Mouse (Mus musculus): ENCODE measurements around the gene Pin1rt1. TPM values are rescaled to one million over a fixed set of nuclear protein-coding genes. Genes with fewer than 3 reads are reported as not detected.

The Pin1rt1 gene
- polyA plus RNA-seq, 1 experiment from 2014 or later, result 0.24 TPM

GRCm38 (mm10) chr2:104677326-104677725, 38.9 kb downstream of the Pin1rt1 start:
- H3K4me1 ChIP-seq, result 0 out of 2 replicates have a peak, but pooled peaks cover 4% of the 10 kb centered on the region
- no peaks in the 10 kb centered on the region for H3K9me3 ChIP-seq
- no peak for ATAC-seq (ENCODE audit: low FRiP score, low read depth)
- H3K4me2 ChIP-seq (replicated peaks), result no peak overlapping the region
- H3K27me3 ChIP-seq, result no peaks in the 10 kb centered on the region
- H3K27ac ChIP-seq, result no peak overlapping the region
- H3K4me3 ChIP-seq, result no peak overlapping the region
- H3K36me3 ChIP-seq, result peaks cover 26% of the 10 kb centered on the region
- H3K9ac ChIP-seq, result no peak overlapping the region
- whole genome bisulfite sequencing, result 59% methylated on average over 3 of the region's 3 CpGs

DNA sequence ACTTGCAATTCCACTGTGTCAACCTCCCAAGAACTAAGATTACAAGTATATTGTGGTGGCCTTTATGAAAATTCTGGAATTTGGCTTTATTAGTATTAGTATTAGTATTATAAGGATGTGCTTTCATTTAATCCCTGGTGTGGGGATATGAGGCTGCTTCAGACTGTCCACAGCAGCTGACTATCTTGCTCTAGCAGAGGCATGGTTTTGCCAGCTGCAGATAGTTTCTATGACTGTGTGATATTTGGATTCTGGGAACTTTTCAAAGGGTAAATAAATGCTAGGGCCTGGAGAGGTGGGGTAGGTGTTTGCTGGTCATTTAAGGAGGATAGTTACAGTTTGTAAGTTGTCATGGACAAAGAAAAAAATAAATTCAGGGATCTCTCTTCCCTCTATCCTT, 44.5 kb downstream of the Pin1rt1 start:
- Histone ChIP-seq H3K4me3 (no peak overlapping the region), H3K27ac (no peak overlapping the region), H3K4me2 (replicated peaks) (no peak overlapping the region), H3K4me1 (no peaks in the 10 kb centered on the region), H3K36me3 (peaks cover 33% of the 10 kb centered on the region), H3K9me3 (no peaks in the 10 kb centered on the region), H3K9ac (no peak overlapping the region), H3K27me3 (no peaks in the 10 kb centered on the region)
- no peak for ATAC-seq (ENCODE audit: low FRiP score, low read depth)

DNA sequence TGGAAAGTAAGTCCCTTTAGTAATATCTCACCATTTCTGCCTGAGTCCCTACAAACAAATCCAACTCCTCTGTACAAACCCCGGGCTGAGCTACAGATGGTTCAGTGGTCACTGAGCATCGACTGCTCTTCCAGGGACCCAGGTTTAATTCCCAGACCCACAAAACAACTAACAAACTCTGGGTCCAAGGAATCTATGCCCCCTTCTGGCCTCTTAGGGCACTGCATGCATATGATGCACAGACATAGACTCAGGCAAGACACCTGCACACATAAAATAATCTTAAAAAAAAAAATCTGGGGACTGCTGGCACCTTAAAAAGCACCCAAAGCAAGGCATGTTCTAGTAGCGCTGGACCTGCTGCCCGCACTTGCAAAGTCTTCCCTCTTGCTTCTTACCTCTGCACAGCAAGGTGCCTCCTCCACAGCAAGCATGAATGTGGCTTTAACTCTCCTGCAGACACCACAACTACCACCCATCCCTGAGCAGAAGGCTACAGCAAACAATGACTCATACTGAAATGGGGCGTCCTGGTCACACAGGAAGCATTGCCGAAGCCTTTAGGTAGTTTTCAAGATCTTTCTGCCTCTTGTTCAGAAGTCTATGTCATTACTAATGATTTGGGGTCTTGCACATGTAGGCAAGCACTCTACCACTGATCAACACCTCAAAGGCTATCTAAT, 46.9 kb downstream of the Pin1rt1 start:
- H3K4me3 ChIP-seq, result no peak overlapping the region
- ATAC-seq (ENCODE audit: low FRiP score, low read depth), result no peak

More for the DNA sequence above, 46.9 kb downstream of the Pin1rt1 start:
- Histone ChIP-seq H3K9ac (no peak overlapping the region), H3K4me2 (replicated peaks) (no peak overlapping the region), H3K9me3 (no peaks in the 10 kb centered on the region), H3K27ac (no peak overlapping the region), H3K4me1 (no peaks in the 10 kb centered on the region), H3K36me3 (peaks cover 49% of the 10 kb centered on the region), H3K27me3 (no peaks in the 10 kb centered on the region)
- 85% methylated on average over 6 of the region's 6 CpGs for WGBS

Other genes with a start within 250 kb of the Pin1rt1 start
- gene Hipk3, start 221.9 kb downstream of the Pin1rt1 start, polyA plus RNA-seq (2015; fragmentation: Nextera tagmentation; extraction: Ambion mirVana), result 13.9 and 14.1 TPM in 2 replicates
- gene Cstf3, start 125.9 kb downstream of the Pin1rt1 start, polyA plus RNA-seq (2015; fragmentation: Nextera tagmentation; extraction: Ambion mirVana), result 85.8 and 92.3 TPM in 2 replicates
- 66.1 and 69.4 TPM in 2 replicates for gene Tcp11l1, start 4.2 kb downstream of the Pin1rt1 start, polyA plus RNA-seq (2015; fragmentation: Nextera tagmentation; extraction: Ambion mirVana)
- gene Depdc7, start 26.5 kb upstream of the Pin1rt1 start, polyA plus RNA-seq (2015; fragmentation: Nextera tagmentation; extraction: Ambion mirVana), result 5.2 and 5.3 TPM in 2 replicates
- gene Qser1, start 100.4 kb upstream of the Pin1rt1 start, polyA plus RNA-seq (2015; fragmentation: Nextera tagmentation; extraction: Ambion mirVana), result 11.6 and 12.0 TPM in 2 replicates
- gene Prrg4, start 133.5 kb upstream of the Pin1rt1 start, polyA plus RNA-seq (2015; fragmentation: Nextera tagmentation; extraction: Ambion mirVana), result 1.5 and 1.7 TPM in 2 replicates
- 8.1 and 10.9 TPM in 2 replicates for gene Ccdc73, start 151.4 kb upstream of the Pin1rt1 start, polyA plus RNA-seq (2015; fragmentation: Nextera tagmentation; extraction: Ambion mirVana)

All from limb, embryonic 13.5 days (tissue).